Mouse (Mus musculus): ENCODE results near the gene Dnaaf5.

The Dnaaf5 gene

GRCm38 (mm10) chr5:139227645-139228044 is 77.6 kb downstream of the Dnaaf5 start:
- DNase-seq (ENCODE audit: low spot score in 2 of 2), result no peak

- DNase-seq (ENCODE audit: low spot score in 2 of 2), result no peak
Measured at GRCm38 (mm10) chr5:139228318-139228717, 78.3 kb downstream of the Dnaaf5 start.

- DNase-seq (ENCODE audit: low spot score in 2 of 2), result no peak
Measured at GRCm38 (mm10) chr5:139229716-139230115, 79.7 kb downstream of the Dnaaf5 start.

- DNase-seq (ENCODE audit: low spot score in 2 of 2), result no peak
Measured at GRCm38 (mm10) chr5:139232083-139232482, 82.1 kb downstream of the Dnaaf5 start.

GRCm38 (mm10) chr5:139234423-139234822 is 84.4 kb downstream of the Dnaaf5 start:
- DNase-seq (ENCODE audit: low spot score in 2 of 2), result no peak
